Mouse (Mus musculus): ENCODE data around the gene Olfr372.
"Not testable (repeated sequence)": the region's sequence is repeated elsewhere in the genome, so short reads cannot be mapped to it uniquely, and the experiment has no call there.

- not testable (repeated sequence) for TF ChIP-seq POLR2A (IDR thresholded peaks at IDR 0.05; ENCODE audit: low read depth, low read length); HCFC1 (IDR thresholded peaks at IDR 0.05; ENCODE audit: low read depth, low read length); EP300 (IDR thresholded peaks at IDR 0.05; ENCODE audit: low read length); USF1 (IDR thresholded peaks at IDR 0.05; ENCODE audit: low read depth, low read length); ELF1 (IDR thresholded peaks at IDR 0.05; ENCODE audit: low read depth, low read length); NRF1 (IDR thresholded peaks at IDR 0.05; ENCODE audit: low read depth, low read length); CTCF (conservative IDR thresholded peaks at IDR 0.05 in 1 of 2, IDR thresholded peaks at IDR 0.05 in 1 of 2; ENCODE audit: low read depth in 2 of 2, low read length in 2 of 2); MAX (IDR thresholded peaks at IDR 0.05; ENCODE audit: low read length); ZC3H11A (IDR thresholded peaks at IDR 0.05; ENCODE audit: low read depth, low read length); CHD1 (IDR thresholded peaks at IDR 0.05; ENCODE audit: low read depth, low read length); JUN (IDR thresholded peaks at IDR 0.05; ENCODE audit: insufficient read depth, low read depth, low read length)
These were observed 41.9 kb downstream of the Olfr372 start, which contains the start of gene Olfr373 for GRCm38 (mm10) chr8:72082877-72083276.

Data from CH12.LX (cell line).